Mouse (Mus musculus) skeletal muscle tissue, adult 2 months (tissue): ENCODE measurements at regions not wholly inside any gene's neighbourhood (a gene's known extent, or its start where the extent isn't known, plus 50 kb on each side); places are given as distances from the start of the nearest gene placed in this dataset.

ENCODE experiments used
- DNase-seq: peaks from one replicate; pipeline ENCODE4 v3.0.0-alpha.2; 2012; ENCODE audit warnings: low read depth, low spot score

- DNase-seq: no peak
These were observed 209.9 kb downstream of the Etaa1 start for GRCm38 (mm10) chr11:17743821-17744220.

- DNase-seq: no peak
These were observed 203.3 kb downstream of the Etaa1 start for GRCm38 (mm10) chr11:17750345-17750744.

GRCm38 (mm10) chr11:17759224-17759623, 194.5 kb downstream of the Etaa1 start:
- no peak for DNase-seq

GRCm38 (mm10) chr11:17763411-17763810, 190.3 kb downstream of the Etaa1 start:
- DNase-seq: no peak

- no peak for DNase-seq
These were observed 189.5 kb downstream of the Etaa1 start for GRCm38 (mm10) chr11:17764146-17764545.

- DNase-seq: no peak
These were observed 185.3 kb downstream of the Etaa1 start for GRCm38 (mm10) chr11:17768345-17768759.

GRCm38 (mm10) chr11:17768837-17769466, 184.7 kb downstream of the Etaa1 start:
- DNase-seq: no peak

GRCm38 (mm10) chr11:17797632-17798031, 156.0 kb downstream of the Etaa1 start:
- no peak for DNase-seq

GRCm38 (mm10) chr11:17807851-17808250, 145.8 kb downstream of the Etaa1 start:
- no peak for DNase-seq

GRCm38 (mm10) chr11:17811829-17812559, 141.7 kb downstream of the Etaa1 start:
- no peak for DNase-seq

GRCm38 (mm10) chr11:17842642-17843041, 111.0 kb downstream of the Etaa1 start:
- DNase-seq: no peak

- DNase-seq: no peak
These were observed 101.3 kb downstream of the Etaa1 start for GRCm38 (mm10) chr11:17852405-17852804.

GRCm38 (mm10) chr11:17853246-17853804, 100.3 kb downstream of the Etaa1 start:
- no peak for DNase-seq

GRCm38 (mm10) chr11:17853832-17854231, 99.8 kb downstream of the Etaa1 start:
- no peak for DNase-seq

GRCm38 (mm10) chr11:17859364-17860131, 94.1 kb downstream of the Etaa1 start:
- DNase-seq: no peak

- no peak for DNase-seq
These were observed 88.8 kb downstream of the Etaa1 start for GRCm38 (mm10) chr11:17864833-17865397.

- DNase-seq: no peak
These were observed 83.0 kb downstream of the Etaa1 start for GRCm38 (mm10) chr11:17870690-17871089.

- DNase-seq: no peak
These were observed 81.8 kb downstream of the Etaa1 start for GRCm38 (mm10) chr11:17871920-17872319.

GRCm38 (mm10) chr11:17883276-17883675, 70.4 kb downstream of the Etaa1 start:
- DNase-seq: no peak
